Mouse (Mus musculus): ENCODE measurements at regions not wholly inside any gene's neighbourhood (a gene's known extent, or its start where the extent isn't known, plus 50 kb on each side); places are given as distances from the start of the nearest gene placed in this dataset.

DNA sequence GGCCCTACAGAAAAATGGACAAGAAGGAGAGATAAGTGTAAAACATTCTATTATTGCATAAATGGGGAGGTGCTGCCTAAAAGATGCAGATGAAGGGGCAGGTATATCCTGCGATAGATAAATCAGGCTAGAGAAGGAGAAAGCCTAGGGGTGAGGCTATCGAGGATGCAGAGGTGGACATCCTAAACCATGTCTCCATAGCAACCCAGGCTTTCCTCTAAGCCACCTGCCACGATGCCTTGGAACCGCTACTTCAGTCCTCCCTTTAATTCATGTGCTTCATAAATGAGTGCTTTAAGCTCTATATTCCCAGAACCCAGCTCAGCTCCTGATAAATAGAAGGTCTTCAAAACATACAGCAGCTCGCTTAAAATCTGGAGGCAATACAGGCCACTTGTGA, 179.3 kb upstream of the Serp2 start:
- no peak for TF ChIP-seq CTCF (IDR thresholded peaks at IDR 0.05)
- TF ChIP-seq EP300 (IDR thresholded peaks at IDR 0.05): no peak
